Mouse (Mus musculus) limb, embryonic 11.5 days (tissue): ENCODE measurements around the gene Srpk2. TPM values are rescaled to one million over a fixed set of nuclear protein-coding genes. Genes with fewer than 3 reads are reported as not detected.

Source experiments
- ATAC-seq: fragments of 200-750 bp; cut with Nextera tagmentation; 2 replicates; pipeline ENCODE4 v1.8.0; 2017; ENCODE audit warnings: low read depth; ENCODE audit not compliant: insufficient number of reproducible peaks, low FRiP score, low TSS enrichment
- DNase-seq: peaks from one replicate; pipeline ENCODE4 v3.0.0-alpha.2; 2015; ENCODE audit warnings: low spot score
- H3K27ac ChIP-seq: fragments of 300-500 bp; sonication (generic); replicated peaks from 2 replicates; pipeline ENCODE4 v1.5.1; 2014; ENCODE audit warnings: low read depth, mild to moderate bottlenecking, low read length
- H3K27me3 ChIP-seq: fragments of 300-500 bp; sonication (generic); 2 replicates; pipeline ENCODE4 v1.6.1; 2014; ENCODE audit warnings: mild to moderate bottlenecking, low read length, mixed read lengths; ENCODE audit not compliant: control insufficient read depth, insufficient read depth
- H3K36me3 ChIP-seq: fragments of 300-500 bp; sonication (generic); 2 replicates; pipeline ENCODE4 v1.6.1; 2014; ENCODE audit warnings: mild to moderate bottlenecking, low read length, moderate library complexity, mixed read lengths; ENCODE audit not compliant: control insufficient read depth, insufficient read depth
- H3K4me1 ChIP-seq: fragments of 300-500 bp; sonication (generic); 2 replicates; pipeline ENCODE4 v1.6.1; 2014; ENCODE audit warnings: low read length, mixed read lengths; ENCODE audit not compliant: control insufficient read depth, insufficient read depth
- H3K4me2 ChIP-seq: fragments of 300-500 bp; sonication (generic); 2 replicates; pipeline ENCODE4 v1.6.1; 2014; ENCODE audit warnings: low read depth, mild to moderate bottlenecking, moderate library complexity; ENCODE audit not compliant: severe bottlenecking
- H3K4me3 ChIP-seq: fragments of 300-500 bp; sonication (generic); 2 replicates; pipeline ENCODE4 v1.5.1; 2014; ENCODE audit warnings: low read depth, low read length
- H3K9ac ChIP-seq: fragments of 300-500 bp; sonication (generic); 2 replicates; pipeline ENCODE4 v1.6.1; 2014; ENCODE audit warnings: mild to moderate bottlenecking, low read length
- H3K9me3 ChIP-seq: fragments of 300-500 bp; sonication (generic); 2 replicates; pipeline ENCODE4 v1.6.1; 2016; ENCODE audit warnings: low read length; ENCODE audit not compliant: control insufficient read depth
- WGBS: fragments of 180-500 bp; shearing (Covaris S2); extraction: QIAGEN DNeasy Blood & Tissue Kit; methylation state at CpG from one replicate; pipeline ENCODE4 v1.1.7; 2014; 5-methylcytosine and 5-hydroxymethylcytosine counted together
- polyA plus RNA-seq: library from polyadenylated mRNA; unstranded; fragments of >200 nt; fragmentation: Nextera tagmentation; extraction: Ambion mirVana; gene quantifications from 2 replicates; pipeline ENCODE4 v1.2.1, GENCODE M21; 2014

Srpk2 gene
- polyA plus RNA-seq, 1 experiment from 2014 or later, result 57.2 TPM

GRCm38 (mm10) chr5:23496933-23497332 is 187.5 kb downstream of the Srpk2 start:
- no peaks in the 10 kb centered on the region for H3K4me1 ChIP-seq
- no peak overlapping the region for H3K4me3 ChIP-seq
- 96% methylated on average over 5 of the region's 5 CpGs for whole genome bisulfite sequencing

GRCm38 (mm10) chr5:23496396-23496795 is 188.0 kb downstream of the Srpk2 start:
- Histone ChIP-seq H3K4me1 (no peaks in the 10 kb centered on the region), H3K9ac (no peak overlapping the region), H3K4me2 (no peak overlapping the region), H3K27me3 (no peaks in the 10 kb centered on the region), H3K36me3 (peaks cover 21% of the 10 kb centered on the region), H3K4me3 (no peak overlapping the region), H3K9me3 (no peaks in the 10 kb centered on the region), H3K27ac (no peak overlapping the region)
- DNase-seq, result no peak
- ATAC-seq, result no peak
- 93% methylated on average over 3 of the region's 3 CpGs for WGBS

More at GRCm38 (mm10) chr5:23496933-23497332, 187.5 kb downstream of the Srpk2 start:
- Histone ChIP-seq H3K9me3 (no peaks in the 10 kb centered on the region), H3K4me2 (no peak overlapping the region), H3K9ac (no peak overlapping the region), H3K36me3 (peaks cover 19% of the 10 kb centered on the region), H3K27ac (no peak overlapping the region), H3K27me3 (no peaks in the 10 kb centered on the region)
- DNase-seq (no peak), ATAC-seq (no peak)

GRCm38 (mm10) chr5:23490797-23491196 is 193.6 kb downstream of the Srpk2 start:
- H3K4me3 ChIP-seq, result no peak overlapping the region
- DNase-seq (no peak), ATAC-seq (no peak)
- 57% methylated on average over 2 of the region's 2 CpGs for WGBS
- no peaks in the 10 kb centered on the region for H3K9me3 ChIP-seq
- no peaks in the 10 kb centered on the region for H3K4me1 ChIP-seq
- H3K27ac ChIP-seq, result no peak overlapping the region
- H3K4me2 ChIP-seq, result no peak overlapping the region
- no peaks in the 10 kb centered on the region for H3K27me3 ChIP-seq
- H3K9ac ChIP-seq, result no peak overlapping the region
- peaks cover 25% of the 10 kb centered on the region for H3K36me3 ChIP-seq

GRCm38 (mm10) chr5:23489231-23489630 is 195.2 kb downstream of the Srpk2 start:
- no peak overlapping the region for H3K27ac ChIP-seq
- WGBS, result 91% methylated on average over 4 of the region's 4 CpGs
- no peak overlapping the region for H3K9ac ChIP-seq
- ATAC-seq, result no peak
- H3K4me3 ChIP-seq, result no peak overlapping the region
- H3K36me3 ChIP-seq, result peaks cover 31% of the 10 kb centered on the region
- no peaks in the 10 kb centered on the region for H3K4me1 ChIP-seq
- DNase-seq, result no peak
- H3K9me3 ChIP-seq, result no peaks in the 10 kb centered on the region
- no peaks in the 10 kb centered on the region for H3K27me3 ChIP-seq
- H3K4me2 ChIP-seq, result no peak overlapping the region

- Histone ChIP-seq H3K4me3 (no peak overlapping the region), H3K36me3 (peaks cover 29% of the 10 kb centered on the region), H3K4me2 (no peak overlapping the region), H3K9ac (no peak overlapping the region), H3K27me3 (no peaks in the 10 kb centered on the region), H3K9me3 (no peaks in the 10 kb centered on the region), H3K27ac (no peak overlapping the region), H3K4me1 (no peaks in the 10 kb centered on the region)
- WGBS, result 92% methylated on average over 7 of the region's 7 CpGs
- DNase-seq (no peak), ATAC-seq (no peak)
These were observed 200.6 kb downstream of the Srpk2 start for GRCm38 (mm10) chr5:23483811-23484210.

- Histone ChIP-seq H3K4me3 (no peak overlapping the region), H3K9me3 (no peaks in the 10 kb centered on the region), H3K27ac (no peak overlapping the region), H3K4me1 (no peaks in the 10 kb centered on the region), H3K4me2 (no peak overlapping the region), H3K27me3 (no peaks in the 10 kb centered on the region), H3K9ac (no peak overlapping the region), H3K36me3 (peaks cover 10% of the 10 kb centered on the region; the same call in 1 of the 2 replicates)
- DNase-seq (no peak), ATAC-seq (no peak)
- whole genome bisulfite sequencing, result 76% methylated on average over 6 of the region's 6 CpGs
These were observed 211.1 kb downstream of the Srpk2 start for GRCm38 (mm10) chr5:23473098-23473873.

GRCm38 (mm10) chr5:23466546-23466945 is 217.9 kb downstream of the Srpk2 start:
- ATAC-seq, result no peak

GRCm38 (mm10) chr5:23464743-23465142 is 219.7 kb downstream of the Srpk2 start:
- DNase-seq (no peak), ATAC-seq (no peak)
- Histone ChIP-seq H3K36me3 (peaks cover 5% of the 10 kb centered on the region; the same call in 1 of the 2 replicates), H3K27ac (no peak overlapping the region), H3K4me1 (no peaks in the 10 kb centered on the region), H3K27me3 (no peaks in the 10 kb centered on the region), H3K9ac (no peak overlapping the region), H3K4me3 (no peak overlapping the region), H3K9me3 (no peaks in the 10 kb centered on the region), H3K4me2 (no peak overlapping the region)
- 94% methylated on average over 7 of the region's 8 CpGs for WGBS

More at GRCm38 (mm10) chr5:23466546-23466945, 217.9 kb downstream of the Srpk2 start:
- H3K27ac ChIP-seq, result no peak overlapping the region
- H3K4me2 ChIP-seq, result no peak overlapping the region
- H3K4me3 ChIP-seq, result no peak overlapping the region
- no peak overlapping the region for H3K9ac ChIP-seq
- H3K27me3 ChIP-seq, result no peaks in the 10 kb centered on the region
- H3K9me3 ChIP-seq, result no peaks in the 10 kb centered on the region
- no peaks in the 10 kb centered on the region for H3K4me1 ChIP-seq
- DNase-seq, result no peak
- WGBS, result 97% methylated on average over 4 of the region's 4 CpGs
- peaks cover 8% of the 10 kb centered on the region; the same call in 1 of the 2 replicates for H3K36me3 ChIP-seq
